Mouse (Mus musculus) cortical plate, adult 2 months (tissue): Measurements from ENCODE around the gene Plxdc2.

ENCODE experiments used
- CTCF ChIP-seq: fragments of 200-500 bp; IDR thresholded peaks from 2 replicates; pipeline ENCODE4 v1.5.1; 2011; ENCODE audit warnings: mild to moderate bottlenecking, control low read depth, low read length; ENCODE audit not compliant: insufficient read depth; ENCODE audit errors: extremely low read depth
- POLR2A ChIP-seq: fragments of 200-500 bp; IDR thresholded peaks from 2 replicates; pipeline ENCODE4 v1.6.1; 2011; ENCODE audit warnings: mild to moderate bottlenecking, low read length, control low read depth; ENCODE audit not compliant: insufficient read depth; ENCODE audit errors: extremely low read depth

GRCm38 (mm10) chr2:16697181-16697580 is 341.1 kb downstream of the Plxdc2 start:
- no peak for TF ChIP-seq CTCF
- TF ChIP-seq POLR2A = no peak
